Mouse (Mus musculus): Measurements from ENCODE around the gene Abcg8. TPM values are rescaled to one million over a fixed set of nuclear protein-coding genes. Genes with fewer than 3 reads are reported as not detected.

Abcg8 gene
- polyA plus RNA-seq, 1 experiment from 2014 or later = 0.04 TPM

Other genes with a start within 250 kb of the Abcg8 start
- gene Thada, start 210.1 kb upstream of the Abcg8 start, polyA plus RNA-seq (2015; fragmentation: Nextera tagmentation; extraction: Ambion mirVana) = 5.1 and 6.8 TPM in 2 replicates
- gene Plekhh2, start 164.4 kb upstream of the Abcg8 start, polyA plus RNA-seq (2015; fragmentation: Nextera tagmentation; extraction: Ambion mirVana) = 1.2 and 2.1 TPM in 2 replicates
- 39.0 and 40.0 TPM in 2 replicates for gene Dync2li1, start 49.8 kb upstream of the Abcg8 start, polyA plus RNA-seq (2015; fragmentation: Nextera tagmentation; extraction: Ambion mirVana)
- 1.8 and 2.3 TPM in 2 replicates for gene Abcg5, start 6.7 kb downstream of the Abcg8 start, polyA plus RNA-seq (2015; fragmentation: Nextera tagmentation; extraction: Ambion mirVana)
- 43.4 and 50.2 TPM in 2 replicates for gene Lrpprc, start 114.5 kb downstream of the Abcg8 start, polyA plus RNA-seq (2015; fragmentation: Nextera tagmentation; extraction: Ambion mirVana)